Mouse (Mus musculus): ENCODE results near the gene Was. TPM values are rescaled to one million over a fixed set of nuclear protein-coding genes. Genes with fewer than 3 reads are reported as not detected.
A peak's percentile ranks its signal among the peaks of the same experiment; 100 is the strongest.
"Not testable (repeated sequence)": the region's sequence is repeated elsewhere in the genome, so short reads cannot be mapped to it uniquely, and the experiment has no call there.

Gene Was
- total RNA-seq (2022), result 1 to 10 TPM in 3 of 4 experiments, under 1 TPM in 1; 0.83 to 4.5 (median 2.4) TPM

DNA sequence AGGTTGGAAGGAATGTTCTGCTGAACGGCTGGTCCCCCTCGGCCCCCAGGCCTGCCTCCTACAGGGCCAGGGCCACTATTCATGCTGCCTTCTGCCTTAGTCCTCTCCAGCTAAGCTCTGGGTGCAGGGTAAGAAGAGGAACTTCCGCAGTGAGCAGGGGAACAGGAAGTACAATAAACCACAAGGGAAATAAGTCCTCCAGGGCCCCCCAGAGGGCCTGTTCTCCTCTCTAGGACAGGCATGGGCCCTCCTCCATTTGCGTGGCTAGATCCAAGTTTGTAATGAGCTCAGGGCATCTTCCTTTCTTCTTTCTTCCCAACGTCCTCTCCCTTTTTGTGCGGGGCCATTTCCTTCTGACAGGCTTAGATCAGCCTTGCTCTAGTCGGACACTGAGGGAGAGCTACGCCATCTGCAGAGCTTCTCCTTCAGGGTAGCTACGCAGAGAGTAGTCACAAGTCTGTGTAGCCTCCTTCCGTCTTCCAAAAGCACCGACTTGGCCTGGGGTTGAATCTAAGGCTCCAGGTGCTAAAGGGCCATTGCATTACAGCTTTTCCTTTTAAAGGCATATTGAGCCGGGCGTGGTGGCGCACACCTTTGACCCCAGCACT lies at the start of gene Was:
Was (minus strand) TSS at position 153 of the 608 bp plus-strand sequence.
- DNase-seq (ENCODE audit: low spot score in 2 of 2), result no peak

DNA sequence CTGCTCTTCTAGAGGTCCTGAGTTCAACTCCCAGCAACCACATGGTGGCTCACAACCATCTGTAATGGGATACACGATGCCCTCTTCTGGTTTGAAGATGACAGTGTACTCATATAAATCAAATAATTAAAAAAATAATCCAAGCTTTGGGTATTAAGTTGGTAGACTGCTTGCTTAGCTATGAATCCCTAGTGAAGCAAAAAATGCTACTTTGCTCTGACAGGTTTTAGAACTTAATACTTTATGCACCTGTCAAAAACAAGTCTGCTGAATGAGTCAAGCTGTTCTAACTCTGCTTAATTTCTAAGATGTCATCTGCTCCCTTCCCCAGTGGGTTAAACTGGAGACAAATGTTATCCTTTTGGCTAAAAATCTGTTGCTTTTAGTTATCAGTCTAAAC lies 49.2 kb upstream of the Was start:
- no peak for DNase-seq (ENCODE audit: low spot score in 2 of 2)

DNA sequence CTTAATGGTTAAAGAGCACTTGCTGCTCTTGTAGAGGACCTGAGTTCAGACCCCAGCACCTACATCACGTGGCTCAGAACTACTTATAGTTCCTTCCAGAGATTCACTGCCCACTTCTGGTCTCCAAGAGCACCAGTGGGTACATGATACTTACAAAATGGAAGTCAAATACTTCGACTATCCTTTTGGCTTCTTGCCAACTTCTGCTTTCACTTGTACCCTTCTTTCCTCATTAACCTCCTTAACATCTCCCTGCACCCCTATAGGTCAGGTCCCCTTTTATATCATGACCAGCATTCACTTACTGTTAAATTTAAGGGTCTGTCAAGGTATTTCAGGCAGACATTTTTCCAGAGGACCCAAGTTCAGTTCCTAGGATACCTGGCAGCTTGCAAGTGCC lies 45.6 kb upstream of the Was start:
- DNase-seq (ENCODE audit: low spot score in 2 of 2), result no peak

DNA sequence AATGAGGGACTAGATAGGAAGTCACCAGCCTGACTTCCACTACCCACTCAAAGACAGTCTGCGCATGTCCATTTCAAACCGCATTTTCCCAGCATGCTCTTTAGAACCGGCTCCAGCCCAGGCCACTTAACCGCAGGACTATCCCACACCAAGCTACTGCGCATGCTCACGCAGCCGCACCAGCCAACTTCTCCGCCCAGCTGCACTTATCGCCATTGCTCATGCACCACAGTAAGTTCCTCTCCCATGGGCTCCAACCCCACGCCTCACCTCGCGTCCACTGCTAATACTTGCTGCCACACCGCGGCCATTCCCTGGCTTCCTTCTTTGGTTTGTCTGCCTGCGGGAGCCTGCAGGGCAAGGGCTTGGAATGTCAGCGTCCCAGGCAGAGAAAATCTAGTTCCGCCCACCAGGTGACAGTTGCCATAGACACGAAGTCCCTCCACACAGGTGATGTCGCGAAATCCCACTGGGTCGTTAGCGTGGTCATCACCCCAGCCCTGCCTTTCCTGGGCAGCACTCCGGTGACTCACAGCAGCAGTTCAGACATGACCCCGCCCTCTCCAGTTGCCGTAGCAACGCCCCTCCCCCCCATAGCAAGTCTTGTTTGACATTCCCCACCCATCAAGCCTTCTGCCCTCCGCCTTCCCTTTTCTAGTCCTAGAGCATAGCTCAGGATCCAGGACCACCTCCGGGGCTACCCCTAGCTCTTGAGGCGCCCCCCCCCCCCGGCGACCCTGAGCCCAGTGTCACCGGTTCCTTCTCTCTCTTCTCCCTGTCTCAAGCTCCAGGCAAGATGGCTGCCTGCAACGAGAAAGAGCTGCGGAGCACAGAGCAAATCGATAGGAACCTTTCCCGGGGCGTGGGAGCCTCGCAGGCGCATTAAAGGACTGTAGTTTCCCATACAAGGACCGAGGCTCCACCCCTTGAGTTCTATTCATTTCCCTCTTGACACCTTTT lies 42.0 kb upstream of the Was start, which contains the start of gene Wdr13:
Wdr13 (minus strand) TSS at position 876 of the 960 bp plus-strand sequence.
- peak; percentile 90 to 91 for DNase-seq (ENCODE audit: low spot score in 2 of 2)

DNA sequence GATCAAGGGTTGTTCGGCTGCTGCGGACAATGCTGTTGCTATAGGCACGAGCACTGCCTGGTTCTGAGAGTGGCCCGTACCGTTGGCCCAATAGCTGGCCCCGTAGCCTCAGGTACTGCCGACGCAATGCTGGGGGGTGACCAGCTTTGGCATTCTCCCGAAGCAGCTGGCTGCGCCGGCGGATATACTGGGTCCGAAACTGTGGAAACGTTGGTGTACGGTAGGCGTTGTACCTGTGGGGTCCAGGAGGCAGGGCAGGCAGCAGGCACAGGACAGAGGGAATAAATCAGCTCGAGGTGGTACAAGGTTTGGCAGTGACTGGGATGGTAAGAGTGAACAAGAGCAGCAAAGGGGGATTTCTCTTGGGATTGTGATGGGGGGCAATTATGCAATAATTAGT lies 41.1 kb upstream of the Was start:
- DNase-seq (ENCODE audit: low spot score in 2 of 2), result no peak

DNA sequence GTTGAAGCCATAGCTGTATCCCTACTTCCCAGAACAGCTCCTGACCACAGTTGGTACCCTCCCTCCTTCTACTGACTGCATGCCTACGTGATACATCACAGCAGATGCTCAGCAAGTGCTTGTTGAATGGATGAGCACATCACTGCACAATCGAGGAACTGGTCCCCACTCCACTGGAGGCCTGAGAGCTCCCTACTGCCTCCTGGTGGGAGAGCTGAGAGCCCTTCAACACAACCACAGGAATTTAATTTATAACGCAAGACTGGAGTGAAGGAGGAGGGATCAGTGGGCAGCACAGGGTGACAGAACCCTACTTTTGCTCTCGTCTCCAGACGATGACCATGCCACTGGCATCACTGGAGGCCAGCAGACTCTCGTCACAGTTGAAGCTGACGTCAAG lies 34.9 kb upstream of the Was start:
- no peak for DNase-seq (ENCODE audit: low spot score in 2 of 2)

DNA sequence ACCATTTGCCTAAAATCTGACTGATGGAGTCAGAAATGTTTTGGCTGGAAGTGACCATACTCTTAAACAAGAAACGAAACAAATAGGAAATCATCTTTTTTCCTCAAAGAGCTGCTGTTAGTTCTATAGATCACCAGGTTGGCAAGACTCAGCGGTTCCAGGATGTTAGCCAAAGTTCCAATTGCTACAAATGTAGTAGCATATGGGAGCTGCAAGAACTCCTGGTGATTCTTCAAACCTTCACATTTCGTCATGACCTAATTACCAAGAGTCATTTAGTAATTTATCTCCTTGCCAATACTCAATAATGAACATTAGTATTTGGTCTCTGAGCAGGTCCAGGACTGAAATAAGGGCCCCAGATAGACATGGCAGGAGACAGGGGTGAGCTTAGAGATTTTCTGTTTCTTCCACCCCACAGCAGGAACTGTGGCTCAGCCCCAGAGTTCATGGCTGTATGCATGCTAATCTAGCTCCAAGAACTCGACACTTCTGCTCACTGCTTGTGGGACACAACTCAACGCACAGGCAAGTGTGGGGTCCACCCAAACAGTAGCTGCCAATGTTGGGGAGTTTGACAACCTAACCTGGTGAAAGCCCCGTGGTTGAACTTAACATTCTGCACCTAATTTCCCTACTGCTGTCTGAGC lies 33.6 kb upstream of the Was start:
- DNase-seq (ENCODE audit: low spot score in 2 of 2), result no peak

DNA sequence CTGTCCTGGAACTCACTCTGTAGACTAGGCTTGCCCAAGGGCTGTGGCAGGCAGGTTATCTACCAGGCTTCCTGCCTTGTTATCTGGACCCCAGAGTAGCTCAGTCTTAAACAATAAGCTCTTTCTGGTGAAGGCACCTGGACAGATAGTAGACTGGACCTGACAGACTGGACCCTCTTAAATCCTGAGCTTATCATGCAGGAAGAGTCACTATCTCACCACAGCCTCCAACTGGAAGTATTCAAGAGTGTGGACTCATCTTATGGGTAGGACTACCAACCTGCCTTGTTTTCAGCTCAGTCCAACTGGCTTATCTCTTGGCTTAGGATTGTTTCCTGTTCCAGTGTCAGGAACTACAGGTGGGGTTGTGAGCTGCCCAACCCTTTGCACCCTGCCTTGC lies 27.0 kb upstream of the Was start:
- no peak for DNase-seq (ENCODE audit: low spot score in 2 of 2)

DNA sequence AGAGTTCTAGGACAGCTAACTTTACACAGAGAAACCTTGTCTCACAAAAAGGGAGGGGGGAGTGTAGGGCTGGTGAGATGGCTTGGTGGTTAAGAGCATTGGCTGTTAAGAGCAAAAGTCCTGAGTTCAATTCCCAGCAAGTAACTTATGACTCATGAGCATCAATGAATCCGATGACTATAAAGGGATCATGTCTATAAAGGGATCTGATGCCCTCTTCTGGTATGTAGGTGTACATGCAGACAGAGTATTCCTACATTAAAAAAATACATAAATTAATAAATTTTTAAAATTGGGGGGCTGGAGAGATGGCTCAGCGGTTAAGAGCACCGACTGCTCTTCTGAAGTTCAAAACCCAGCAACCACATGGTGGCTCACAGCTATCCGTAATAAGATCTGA lies 25.0 kb upstream of the Was start:
- DNase-seq (ENCODE audit: low spot score in 2 of 2), result no peak

DNA sequence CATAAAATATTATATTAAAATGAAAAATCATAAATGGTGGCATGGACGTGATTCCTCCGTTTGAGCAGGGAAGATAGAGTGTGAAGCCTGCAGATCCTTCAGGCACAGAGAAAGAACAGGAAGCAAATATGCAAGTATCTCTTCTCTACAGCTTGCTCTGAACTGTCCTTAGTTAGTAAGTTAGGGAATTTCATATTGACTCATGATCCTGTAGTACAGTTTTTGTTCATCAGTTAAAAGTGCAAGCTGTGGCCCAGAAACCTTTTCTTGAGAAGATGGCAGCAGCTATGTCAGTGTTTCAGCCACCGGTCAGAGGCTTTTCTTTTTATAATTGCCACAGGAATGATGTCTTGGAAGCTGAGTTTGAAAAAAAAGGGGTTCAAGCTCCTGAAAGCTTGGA lies 14.7 kb upstream of the Was start:
- DNase-seq (ENCODE audit: low spot score in 2 of 2), result no peak

DNA sequence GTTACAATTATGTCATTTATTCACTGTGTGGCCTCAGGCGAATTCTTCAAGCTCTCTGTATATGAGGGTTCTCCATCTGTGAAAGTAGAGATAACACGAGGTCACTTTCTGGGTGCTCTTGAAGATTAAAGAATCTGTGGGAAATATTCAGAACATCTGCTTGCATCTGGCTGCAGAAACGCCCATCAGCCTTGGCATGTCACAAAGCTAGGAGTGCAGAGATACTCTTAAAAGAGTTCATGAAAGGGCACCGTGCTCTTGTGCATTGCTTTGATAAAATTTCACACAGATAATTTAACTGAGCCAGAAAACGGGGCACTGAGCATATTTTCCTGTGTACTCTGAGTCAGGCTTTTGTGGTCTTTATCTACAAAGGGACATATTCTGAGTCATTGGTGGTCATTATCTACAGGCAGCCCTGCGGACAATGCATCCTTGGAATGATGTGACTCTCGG lies 11.9 kb upstream of the Was start:
- no peak for DNase-seq (ENCODE audit: low spot score in 2 of 2)

DNA sequence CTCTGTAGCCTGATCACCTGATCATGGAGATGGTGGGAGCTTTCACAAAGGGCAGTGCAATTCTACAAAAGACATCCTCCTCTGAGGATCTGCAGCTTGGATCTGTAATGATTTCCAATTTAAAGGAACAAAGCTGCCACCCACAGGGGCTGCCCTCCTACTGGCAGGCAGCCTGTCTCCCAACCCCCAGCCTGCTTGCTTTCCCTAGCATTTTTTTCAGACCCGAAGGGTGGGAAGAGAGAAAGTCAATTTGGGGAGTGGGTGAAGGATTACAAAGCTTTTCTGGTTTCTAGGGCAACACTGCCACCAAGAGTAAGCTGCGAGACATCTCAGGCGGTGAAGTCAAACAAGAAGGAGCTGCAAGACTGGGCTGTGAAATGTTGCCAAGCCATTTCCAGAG lies 10.7 kb upstream of the Was start:
- DNase-seq (ENCODE audit: low spot score in 2 of 2), result peak; percentile 38 to 39

DNA sequence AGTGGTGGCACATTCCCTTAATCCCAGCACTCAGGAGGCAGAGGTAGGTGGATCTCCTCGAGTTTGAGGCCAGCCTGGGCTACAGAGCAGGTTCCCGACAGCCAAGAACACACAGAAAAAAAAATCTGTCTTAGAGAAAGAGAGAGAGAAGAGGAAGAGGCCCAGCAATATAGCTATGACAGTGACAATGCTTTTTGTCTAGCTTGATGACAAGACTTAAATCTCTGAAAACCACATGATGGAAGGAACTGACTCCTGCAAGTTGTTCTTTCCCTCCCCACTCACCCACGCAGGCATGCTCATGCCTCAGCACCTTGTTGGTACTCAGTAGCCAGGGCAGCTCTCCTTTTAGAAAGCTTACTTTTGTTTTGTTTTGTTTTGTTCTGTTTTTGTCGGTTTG lies 9.1 kb upstream of the Was start:
- no peak for DNase-seq (ENCODE audit: low spot score in 2 of 2)

DNA sequence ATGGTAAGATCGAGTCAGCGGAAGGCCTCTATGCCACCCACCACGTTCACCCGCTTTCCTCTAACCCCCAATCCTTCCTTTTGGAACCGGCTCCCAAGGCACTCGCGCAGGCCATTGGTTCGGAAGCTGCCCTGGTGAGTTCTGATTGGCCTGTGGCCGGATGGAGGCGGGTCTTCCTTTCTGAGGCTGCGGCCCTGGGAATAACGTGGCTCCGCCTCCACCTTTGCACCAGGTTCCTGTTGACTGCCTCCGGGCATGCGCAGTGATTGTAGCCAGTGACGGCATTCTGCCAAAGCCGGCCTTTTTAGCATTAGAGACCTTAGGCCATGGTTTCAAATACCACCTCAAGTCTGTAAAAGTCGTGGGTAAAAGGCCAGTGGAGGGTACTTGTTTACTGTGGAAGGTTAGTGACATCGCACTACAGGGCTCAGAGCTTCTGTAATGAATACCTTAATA lies 6.5 kb upstream of the Was start:
- peak; percentile 96 to 97 for DNase-seq (ENCODE audit: low spot score in 2 of 2)

DNA sequence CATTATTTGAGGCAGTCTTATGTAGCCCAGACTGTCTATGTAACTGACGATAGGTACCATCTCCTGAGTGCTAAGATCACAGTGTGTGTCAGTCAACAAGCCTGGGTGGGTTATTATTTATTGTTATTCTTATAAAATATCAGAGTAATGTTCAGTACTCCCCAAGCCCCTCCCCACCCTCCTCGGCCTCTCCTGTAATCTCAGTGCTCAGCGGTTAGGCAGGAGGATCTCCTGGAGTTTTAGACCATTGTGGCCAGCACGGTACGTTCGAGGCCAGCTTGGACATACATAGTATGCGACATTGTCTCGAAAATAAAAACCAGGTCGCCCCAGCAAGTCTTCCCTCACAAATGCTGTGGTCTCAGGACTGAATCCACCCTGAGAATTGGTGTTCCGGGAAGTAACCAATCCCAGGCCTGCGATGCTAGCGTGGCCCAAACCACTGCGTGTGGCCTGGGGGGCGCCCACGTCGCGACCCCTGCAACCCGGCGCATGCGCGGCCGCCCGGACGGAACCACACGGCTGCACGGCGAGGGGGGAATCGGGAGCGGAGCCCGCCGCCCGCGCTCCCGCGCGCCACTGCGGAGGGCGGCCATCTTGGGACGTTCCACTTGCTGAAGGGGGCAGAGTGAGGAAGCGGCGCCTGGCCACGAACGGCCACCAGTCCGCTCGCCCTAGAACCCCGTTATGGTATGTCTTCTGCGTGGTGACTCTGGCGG lies 5.9 kb upstream of the Was start:
- peak; percentile 79 to 87 for DNase-seq (ENCODE audit: low spot score in 2 of 2)

DNA sequence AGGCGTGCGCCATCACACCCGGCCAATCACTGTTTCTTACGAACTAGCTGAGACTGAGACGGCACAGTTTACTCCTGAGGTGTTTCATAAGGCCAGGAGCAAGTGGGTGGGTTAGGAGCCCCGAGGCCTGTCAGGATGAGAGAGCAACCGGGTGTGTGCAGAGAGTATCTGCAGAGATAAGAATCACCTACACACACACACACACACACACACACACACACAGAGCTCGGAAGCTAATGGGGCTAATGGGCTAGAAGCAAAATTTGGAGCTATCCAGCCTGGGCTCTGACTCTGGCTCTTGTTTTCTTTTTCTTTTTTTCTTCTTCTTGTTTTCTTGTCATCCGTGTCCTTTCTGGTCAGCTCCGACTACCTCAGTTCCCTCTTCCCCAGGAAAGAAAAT lies 5.2 kb upstream of the Was start:
- DNase-seq (ENCODE audit: low spot score in 2 of 2), result no peak

DNA sequence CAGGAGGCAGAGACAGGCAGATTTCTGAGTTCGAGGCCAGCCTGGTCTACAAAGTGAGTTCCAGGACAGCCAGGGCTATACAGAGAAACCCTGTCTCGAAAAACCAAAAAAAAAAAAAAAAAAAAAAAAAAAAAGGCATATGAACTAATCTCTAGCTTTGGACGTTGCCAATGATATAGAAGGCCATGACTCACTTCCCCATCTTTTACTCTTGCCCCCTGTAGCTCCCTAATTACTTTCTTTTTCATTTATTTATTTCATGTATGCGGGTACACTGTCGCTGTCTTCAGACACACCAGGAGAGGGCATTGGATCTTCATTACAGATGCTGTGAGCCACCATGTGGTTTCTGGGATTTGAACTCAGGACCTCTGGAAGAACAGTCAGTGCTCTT lies 653 bp upstream of the Was start:
- DNase-seq (ENCODE audit: low spot score in 2 of 2), result not testable (repeated sequence)

DNA sequence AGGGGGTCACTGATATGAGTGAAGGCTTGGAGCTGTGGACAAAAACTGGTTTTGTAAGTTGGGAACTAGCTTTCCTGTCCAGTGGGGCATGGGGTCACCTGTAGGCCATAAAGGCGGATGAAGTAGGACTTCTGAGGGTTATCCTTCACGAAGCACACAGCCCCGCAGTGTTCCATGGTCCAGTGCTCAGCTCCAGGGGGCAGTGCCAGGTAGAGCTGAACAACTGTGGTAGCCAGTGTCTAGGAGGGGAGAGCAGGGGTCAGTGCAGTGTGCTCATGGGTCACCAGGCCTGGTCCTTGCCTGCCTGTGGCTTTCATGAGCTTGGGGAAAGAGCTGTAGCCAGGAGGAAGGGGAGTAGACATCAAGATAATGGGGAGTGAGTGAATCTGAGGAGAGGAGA lies 552 bp downstream of the Was start:
- no peak for DNase-seq (ENCODE audit: low spot score in 2 of 2)

DNA sequence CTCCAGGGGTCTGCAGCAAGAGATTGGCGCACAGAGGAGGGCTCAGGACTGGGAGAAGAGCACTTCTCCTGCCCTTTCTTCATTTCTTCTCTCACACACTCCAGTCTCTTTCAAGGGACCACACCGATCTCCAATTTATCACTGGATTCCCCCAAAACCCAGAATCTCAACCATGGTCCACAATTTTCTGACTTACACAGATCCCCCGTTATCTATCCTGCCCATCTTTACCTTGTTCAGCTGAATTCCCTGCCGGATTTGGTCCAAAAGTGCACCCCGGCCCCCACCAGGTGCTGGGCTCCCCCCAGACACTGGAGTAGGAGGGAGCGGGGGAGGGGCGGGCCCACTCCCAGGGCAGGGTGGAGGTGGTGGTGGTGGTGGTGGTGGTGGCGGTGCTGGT lies 4.7 kb downstream of the Was start:
- DNase-seq (ENCODE audit: low spot score in 2 of 2), result no peak

DNA sequence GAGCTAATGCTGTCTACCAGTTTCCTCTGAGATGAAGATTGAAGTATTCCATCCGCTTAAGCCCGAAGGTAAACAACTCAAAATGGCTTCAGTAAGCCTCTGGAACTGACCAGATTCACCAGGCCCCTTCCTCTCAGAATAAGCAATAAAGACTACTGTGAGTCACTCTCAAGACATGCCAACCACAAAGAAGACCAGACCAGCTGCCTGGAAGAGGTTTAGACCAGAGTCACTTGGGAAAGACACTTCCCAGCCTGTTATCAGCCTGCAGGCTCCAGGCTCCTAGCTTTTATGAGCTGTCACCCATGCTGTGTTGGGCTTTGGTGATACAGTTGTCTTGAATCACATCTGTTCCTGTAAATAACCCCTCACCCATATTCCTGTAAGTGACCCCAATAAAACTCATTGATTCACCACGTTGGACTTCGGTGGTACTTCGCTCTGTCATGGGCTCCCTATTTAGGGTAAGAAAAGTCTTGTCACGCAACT lies 5.5 kb downstream of the Was start:
- no peak for DNase-seq (ENCODE audit: low spot score in 2 of 2)

DNA sequence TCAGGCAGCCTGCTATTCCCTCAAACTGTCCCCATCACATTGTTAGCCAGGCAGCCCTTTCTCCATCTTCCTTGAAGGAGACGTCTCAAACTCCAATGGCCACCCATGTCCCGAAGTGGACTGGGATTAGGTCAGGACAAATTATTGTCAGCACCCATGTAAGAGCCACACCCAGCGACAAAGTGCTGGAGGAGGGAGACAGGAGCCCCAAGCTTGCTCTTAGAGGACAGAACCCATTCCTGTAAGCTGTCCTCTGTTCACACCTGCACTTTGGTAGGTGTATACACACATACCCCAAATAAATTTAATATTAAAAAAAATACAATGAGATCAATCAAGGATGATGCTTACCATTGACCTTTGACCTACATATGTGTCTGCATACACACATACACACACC lies 15.2 kb downstream of the Was start:
- DNase-seq (ENCODE audit: low spot score in 2 of 2), result no peak
